16 mouse cellular contexts compared by ENCODE assay signal in genomic region chr16:74526521-74526920, GRCm38 (mm10).
DNase-seq lines count a peak whose midpoint lies in the region; ATAC-seq lines count a peak whose summit lies in the region.
"Had no signal": no experiment of that assay in that cellular context is flagged by ENCODE, and none has a peak within 500 bp of the region (broad histone marks: within the 10 kb centered on the region; RNA-seq: fewer than 3 reads in every experiment).

No protein-coding gene starts in this region.

- H3K9ac ChIP-seq in forebrain, embryonic 14.5 days (ENCODE audit: low read length): no peak overlapping the region
- H3K9ac ChIP-seq in forebrain, embryonic 13.5 days: no peak overlapping the region
- no peak overlapping the region for H3K9ac ChIP-seq in embryonic facial prominence, embryonic 11.5 days (replicated peaks; ENCODE audit: low read length)
- H3K9ac ChIP-seq in limb, embryonic 11.5 days (ENCODE audit: low read length): no peak overlapping the region
- H3K9ac ChIP-seq: hindbrain, embryonic 12.5 days; liver, embryonic 14.5 days; neural tube, embryonic 12.5 days had no signal

- WGBS in forebrain, embryonic 14.5 days: 83% methylated on average over 1 of the region's 1 CpGs
- WGBS in forebrain, embryonic 13.5 days: 61% methylated on average over 1 of the region's 1 CpGs
- WGBS in embryonic facial prominence, embryonic 11.5 days: 29% methylated on average over 1 of the region's 1 CpGs
- 21% methylated on average over 1 of the region's 1 CpGs for WGBS in limb, embryonic 11.5 days
- 63% methylated on average over 1 of the region's 1 CpGs for WGBS in heart, embryonic 10.5 days

- no peak overlapping the region for H3K27ac ChIP-seq in forebrain, embryonic 14.5 days (ENCODE audit: low read depth, low read length)
- no peak overlapping the region for H3K27ac ChIP-seq in forebrain, embryonic 13.5 days
- no peak overlapping the region for H3K27ac ChIP-seq in embryonic facial prominence, embryonic 11.5 days (replicated peaks; ENCODE audit: low read depth, low read length)
- no peak overlapping the region for H3K27ac ChIP-seq in limb, embryonic 11.5 days (replicated peaks; ENCODE audit: low read depth, low read length)
- H3K27ac ChIP-seq in heart, embryonic 10.5 days: no peak overlapping the region
- H3K27ac ChIP-seq: hindbrain, embryonic 12.5 days; liver, embryonic 14.5 days; neural tube, embryonic 12.5 days had no signal

- H3K4me1 ChIP-seq in forebrain, embryonic 14.5 days (ENCODE audit: control insufficient read depth, insufficient read depth, low read length): 0 out of 2 replicates have a peak, but pooled peaks cover 2% of the 10 kb centered on the region
- H3K4me1 ChIP-seq in forebrain, embryonic 13.5 days: no peaks in the 10 kb centered on the region
- H3K4me1 ChIP-seq in embryonic facial prominence, embryonic 11.5 days (ENCODE audit: control insufficient read depth, insufficient read depth, low read length): no peaks in the 10 kb centered on the region
- H3K4me1 ChIP-seq in limb, embryonic 11.5 days (ENCODE audit: control insufficient read depth, insufficient read depth, low read length): peaks cover 7% of the 10 kb centered on the region; the same call in 1 of the 2 replicates
- H3K4me1 ChIP-seq in heart, embryonic 10.5 days: no peaks in the 10 kb centered on the region
- H3K4me1 ChIP-seq: hindbrain, embryonic 12.5 days; neural tube, embryonic 12.5 days had no signal

- H3K4me3 ChIP-seq in forebrain, embryonic 14.5 days (ENCODE audit: low read depth, low read length): no peak overlapping the region
- no peak overlapping the region for H3K4me3 ChIP-seq in forebrain, embryonic 13.5 days
- no peak overlapping the region for H3K4me3 ChIP-seq in embryonic facial prominence, embryonic 11.5 days (ENCODE audit: low read depth, low read length)
- H3K4me3 ChIP-seq in limb, embryonic 11.5 days (ENCODE audit: low read depth, low read length): no peak overlapping the region
- no peak overlapping the region for H3K4me3 ChIP-seq in heart, embryonic 10.5 days
- H3K4me3 ChIP-seq: hindbrain, embryonic 12.5 days; neural tube, embryonic 12.5 days had no signal

- no peak for ATAC-seq in forebrain, embryonic 14.5 days
- ATAC-seq in forebrain, embryonic 13.5 days: no peak
- ATAC-seq in embryonic facial prominence, embryonic 11.5 days (replicated peaks; ENCODE audit: insufficient number of reproducible peaks, low FRiP score, low TSS enrichment, low read depth): no peak; the same call in 1 of the 2 replicates
- ATAC-seq in limb, embryonic 11.5 days (ENCODE audit: insufficient number of reproducible peaks, low FRiP score, low TSS enrichment, low read depth): no peak
- ATAC-seq: intestine, embryonic 16.5 days; midbrain, embryonic 16.5 days had no signal

- H3K36me3 ChIP-seq in forebrain, embryonic 14.5 days (ENCODE audit: control insufficient read depth, insufficient read depth, low read length): no peaks in the 10 kb centered on the region
- H3K36me3 ChIP-seq in forebrain, embryonic 13.5 days (ENCODE audit: poor library complexity, severe bottlenecking): no peaks in the 10 kb centered on the region
- no peaks in the 10 kb centered on the region for H3K36me3 ChIP-seq in embryonic facial prominence, embryonic 11.5 days (replicated peaks; ENCODE audit: control insufficient read depth, insufficient read depth, low read depth, low read length)
- H3K36me3 ChIP-seq in limb, embryonic 11.5 days (ENCODE audit: control insufficient read depth, insufficient read depth, low read length): no peaks in the 10 kb centered on the region
- no peaks in the 10 kb centered on the region for H3K36me3 ChIP-seq in heart, embryonic 10.5 days
- H3K36me3 ChIP-seq: hindbrain, embryonic 12.5 days; neural tube, embryonic 12.5 days had no signal

- peak; percentile 22 for DNase-seq in forebrain, embryonic 14.5 days (ENCODE audit: low spot score)
- DNase-seq in 3T3-L1 (ENCODE audit: low read depth, low spot score): peak; percentile 35
- DNase-seq in embryonic facial prominence, embryonic 11.5 days (ENCODE audit: low spot score): peak; percentile 62
- DNase-seq in limb, embryonic 11.5 days (ENCODE audit: low spot score): peak; percentile 36
- DNase-seq in cerebellum, postnatal 25 days: no peak
- no peak for DNase-seq in heart, postnatal 4 days
- DNase-seq in heart, embryonic 10.5 days (ENCODE audit: low spot score): no peak
- DNase-seq: adrenal gland, adult 8-10 months; cerebellum, adult 9-11 months; heart, adult 18-20 months had no signal

- no peaks in the 10 kb centered on the region for H3K9me3 ChIP-seq in forebrain, embryonic 14.5 days (replicated peaks; ENCODE audit: control insufficient read depth, low read length)
- H3K9me3 ChIP-seq in forebrain, embryonic 13.5 days (replicated peaks): no peaks in the 10 kb centered on the region
- no peaks in the 10 kb centered on the region for H3K9me3 ChIP-seq in embryonic facial prominence, embryonic 11.5 days (replicated peaks; ENCODE audit: control insufficient read depth, low read length)
- no peaks in the 10 kb centered on the region for H3K9me3 ChIP-seq in limb, embryonic 11.5 days (ENCODE audit: control insufficient read depth, low read length)
- no peaks in the 10 kb centered on the region for H3K9me3 ChIP-seq in heart, embryonic 10.5 days
- H3K9me3 ChIP-seq: hindbrain, embryonic 12.5 days; neural tube, embryonic 12.5 days had no signal

- no peak overlapping the region for H3K4me2 ChIP-seq in forebrain, embryonic 14.5 days (ENCODE audit: low read length)
- no peak overlapping the region for H3K4me2 ChIP-seq in forebrain, embryonic 13.5 days
- H3K4me2 ChIP-seq in embryonic facial prominence, embryonic 11.5 days (ENCODE audit: low read depth, low read length): no peak overlapping the region
- H3K4me2 ChIP-seq in limb, embryonic 11.5 days (ENCODE audit: low read depth, severe bottlenecking): no peak overlapping the region
- H3K4me2 ChIP-seq: hindbrain, embryonic 12.5 days; neural tube, embryonic 12.5 days had no signal

- no peaks in the 10 kb centered on the region for H3K27me3 ChIP-seq in forebrain, embryonic 14.5 days (replicated peaks; ENCODE audit: control insufficient read depth, insufficient read depth, low read length)
- H3K27me3 ChIP-seq in forebrain, embryonic 13.5 days: no peaks in the 10 kb centered on the region
- no peaks in the 10 kb centered on the region for H3K27me3 ChIP-seq in embryonic facial prominence, embryonic 11.5 days (ENCODE audit: control insufficient read depth, insufficient read depth, low read length)
- H3K27me3 ChIP-seq in limb, embryonic 11.5 days (ENCODE audit: control insufficient read depth, insufficient read depth, low read length): no peaks in the 10 kb centered on the region
- no peaks in the 10 kb centered on the region for H3K27me3 ChIP-seq in heart, embryonic 10.5 days (ENCODE audit: insufficient read depth, poor library complexity, severe bottlenecking)
- H3K27me3 ChIP-seq: hindbrain, embryonic 12.5 days; neural tube, embryonic 12.5 days had no signal

Comparison
In these comparisons a context has a peak if more than half of its experiments do, and no peak if none do; other contexts are left out.
1. DNase-seq: peak in forebrain, embryonic 14.5 days (single experiment), 3T3-L1 (single experiment), embryonic facial prominence, embryonic 11.5 days (single experiment) and limb, embryonic 11.5 days (single experiment); none in cerebellum, postnatal 25 days (0 of 2), heart, postnatal 4 days (single experiment) and heart, embryonic 10.5 days (single experiment).